Mouse (Mus musculus) heart, postnatal 0 days (tissue): ENCODE results near the gene Tspear. TPM values are rescaled to one million over a fixed set of nuclear protein-coding genes. Genes with fewer than 3 reads are reported as not detected.

Experiments
- ATAC-seq: fragments of 200-750 bp; cut with Nextera tagmentation; 2 replicates; pipeline ENCODE4 v1.8.0; 2017; ENCODE audit warnings: low read depth, moderate number of reproducible peaks, moderate library complexity; ENCODE audit not compliant: insufficient read depth
- DNase-seq: peaks from one replicate; pipeline ENCODE4 v3.0.0-alpha.2; 2016; ENCODE audit warnings: low spot score
- H3K27ac ChIP-seq: fragments of 300-500 bp; sonication (generic); 2 replicates; pipeline ENCODE4 v1.5.1; 2014; ENCODE audit warnings: low read depth, mild to moderate bottlenecking
- H3K27me3 ChIP-seq: fragments of 300-500 bp; sonication (generic); 2 replicates; pipeline ENCODE4 v1.6.1; 2014; ENCODE audit warnings: low read length, mixed read lengths; ENCODE audit not compliant: control insufficient read depth, insufficient read depth
- H3K36me3 ChIP-seq: fragments of 300-500 bp; sonication (generic); replicated peaks from 2 replicates; pipeline ENCODE4 v1.6.1; 2014; ENCODE audit warnings: low read length, mixed read lengths; ENCODE audit not compliant: control insufficient read depth, insufficient read depth
- H3K4me1 ChIP-seq: fragments of 300-500 bp; sonication (generic); 2 replicates; pipeline ENCODE4 v1.6.1; 2014; ENCODE audit warnings: antibody characterized with exemption; ENCODE audit not compliant: control insufficient read depth, insufficient read depth
- H3K4me2 ChIP-seq: fragments of 300-500 bp; sonication (generic); 2 replicates; pipeline ENCODE4 v1.6.1; 2014; ENCODE audit warnings: low read depth, mild to moderate bottlenecking, low read length, moderate library complexity
- H3K4me3 ChIP-seq: fragments of 300-500 bp; sonication (generic); 2 replicates; pipeline ENCODE4 v1.5.1; 2014; ENCODE audit warnings: low read depth, low read length
- H3K9ac ChIP-seq: fragments of 300-500 bp; sonication (generic); replicated peaks from 2 replicates; pipeline ENCODE4 v1.6.1; 2014; ENCODE audit warnings: low read depth, low read length, mixed read lengths
- H3K9me3 ChIP-seq: fragments of 300-500 bp; sonication (generic); replicated peaks from 2 replicates; pipeline ENCODE4 v1.6.1; 2016; ENCODE audit warnings: low read length; ENCODE audit not compliant: control insufficient read depth
- CTCF ChIP-seq: IDR thresholded peaks from 2 replicates; pipeline ENCODE4 v1.5.1; 2016; ENCODE audit warnings: antibody characterized with exemption, control low read depth, low read depth
- EP300 ChIP-seq: IDR thresholded peaks from 2 replicates; pipeline ENCODE4 v1.6.1; 2016; ENCODE audit warnings: antibody characterized with exemption, low read depth
- WGBS: fragments of 180-500 bp; shearing (Covaris S2); extraction: QIAGEN DNeasy Blood & Tissue Kit; methylation state at CpG from one replicate; pipeline ENCODE4 v1.1.7; 2014; 5-methylcytosine and 5-hydroxymethylcytosine counted together
- polyA plus RNA-seq: library from polyadenylated mRNA; unstranded; fragments of >200 nt; fragmentation: Nextera tagmentation; extraction: Ambion mirVana; gene quantifications from 2 replicates; pipeline ENCODE4 v1.2.1, GENCODE M21; 2015
- total RNA-seq: library from RNA; depleted of rRNA; stranded (reverse); fragments of >200 nt; gene quantifications from 2 replicates; pipeline ENCODE4 v1.2.3, GENCODE M21; 2014; ENCODE audit warnings: low replicate concordance

Gene Tspear
- total and polyA plus RNA-seq, 2 experiments from 2014 or later: 1.1 TPM; not detected in 1

- no peaks in the 10 kb centered on the region for H3K9me3 ChIP-seq
- H3K4me1 ChIP-seq: no peaks in the 10 kb centered on the region
- TF ChIP-seq CTCF: no peak
- no peak for TF ChIP-seq EP300
- no peak within 1 kb of the TSS for H3K9ac ChIP-seq
- WGBS: 47% methylated on average over 9 of the region's 9 CpGs
- no peaks in the 10 kb centered on the region for H3K27me3 ChIP-seq
- H3K36me3 ChIP-seq: no peaks in the 10 kb centered on the region
- no peak within 1 kb of the TSS for H3K27ac ChIP-seq
- no peak for DNase-seq
- no peak within 1 kb of the TSS for H3K4me2 ChIP-seq
- ATAC-seq: no peak
- no peak within 1 kb of the TSS for H3K4me3 ChIP-seq
These were observed 166.2 kb downstream of the Tspear start, which contains the start of gene Gm10318 for GRCm38 (mm10) chr10:77852559-77852958. TSS of gene Gm10318 (plus strand) at chr10:77852859.

- 46% methylated on average over 7 of the region's 7 CpGs for WGBS
- Histone ChIP-seq H3K4me2 (no peak within 1 kb of the TSS), H3K27me3 (no peaks in the 10 kb centered on the region), H3K4me1 (no peaks in the 10 kb centered on the region), H3K27ac (no peak within 1 kb of the TSS), H3K36me3 (no peaks in the 10 kb centered on the region), H3K9me3 (no peaks in the 10 kb centered on the region), H3K4me3 (no peak within 1 kb of the TSS), H3K9ac (no peak within 1 kb of the TSS)
- TF ChIP-seq EP300 (no peak), CTCF (no peak)
- ATAC-seq (no peak), DNase-seq (no peak)
These were observed 175.3 kb downstream of the Tspear start, which contains the start of gene Gm3285 for GRCm38 (mm10) chr10:77861675-77862074. TSS of gene Gm3285 (plus strand) at chr10:77861975.

- Histone ChIP-seq H3K4me1 (no peaks in the 10 kb centered on the region), H3K4me3 (no peak overlapping the region), H3K9ac (no peak overlapping the region), H3K9me3 (no peaks in the 10 kb centered on the region), H3K36me3 (no peaks in the 10 kb centered on the region), H3K27me3 (no peaks in the 10 kb centered on the region), H3K4me2 (no peak overlapping the region), H3K27ac (no peak overlapping the region)
- ATAC-seq: no peak
- DNase-seq: no peak
- no peak for TF ChIP-seq CTCF
- no peak for TF ChIP-seq EP300
- 34% methylated on average over 13 of the region's 14 CpGs for WGBS
These were observed 177.8 kb downstream of the Tspear start for GRCm38 (mm10) chr10:77864067-77864761.

GRCm38 (mm10) chr10:77864762-77865143, 178.4 kb downstream of the Tspear start:
- TF ChIP-seq CTCF (no peak), EP300 (no peak)
- no peaks in the 10 kb centered on the region for H3K36me3 ChIP-seq
- H3K4me3 ChIP-seq: no peak overlapping the region
- DNase-seq: no peak
- no peak for ATAC-seq
- H3K4me1 ChIP-seq: no peaks in the 10 kb centered on the region
- no peak overlapping the region for H3K27ac ChIP-seq
- no peaks in the 10 kb centered on the region for H3K27me3 ChIP-seq
- no peaks in the 10 kb centered on the region for H3K9me3 ChIP-seq
- H3K9ac ChIP-seq: no peak overlapping the region
- 37% methylated on average over 11 of the region's 11 CpGs for WGBS
- no peak overlapping the region for H3K4me2 ChIP-seq

- 13% methylated on average over 1 of the region's 1 CpGs for WGBS
- Histone ChIP-seq H3K9ac (no peak overlapping the region), H3K9me3 (no peaks in the 10 kb centered on the region; the same call in 1 of the 2 replicates), H3K36me3 (no peaks in the 10 kb centered on the region), H3K4me1 (no peaks in the 10 kb centered on the region), H3K27me3 (no peaks in the 10 kb centered on the region), H3K4me2 (no peak overlapping the region), H3K4me3 (no peak overlapping the region), H3K27ac (no peak overlapping the region)
- no peak for TF ChIP-seq CTCF
- no peak for TF ChIP-seq EP300
- ATAC-seq: no peak
- DNase-seq: no peak
These were observed 181.2 kb downstream of the Tspear start for GRCm38 (mm10) chr10:77867546-77867945.

- Histone ChIP-seq H3K4me2 (no peak overlapping the region), H3K36me3 (no peaks in the 10 kb centered on the region), H3K4me1 (no peaks in the 10 kb centered on the region), H3K9me3 (no peaks in the 10 kb centered on the region; the same call in 1 of the 2 replicates), H3K27me3 (no peaks in the 10 kb centered on the region), H3K27ac (no peak overlapping the region), H3K9ac (no peak overlapping the region), H3K4me3 (no peak overlapping the region)
- no peak for DNase-seq
- no peak for TF ChIP-seq EP300
- TF ChIP-seq CTCF: no peak
- 73% methylated on average over 7 of the region's 7 CpGs for WGBS
- no peak for ATAC-seq
These were observed 183.3 kb downstream of the Tspear start for GRCm38 (mm10) chr10:77869651-77870050.
